Mouse (Mus musculus) olfactory bulb, adult 2 months (tissue): ENCODE data around the gene Rnf169.

Experiments
- CTCF ChIP-seq: fragments of 200-500 bp; IDR thresholded peaks from 2 replicates; pipeline ENCODE4 v1.5.1; 2012; ENCODE audit warnings: low read depth, mild to moderate bottlenecking, low read length, moderate library complexity; ENCODE audit not compliant: insufficient read depth
- POLR2A ChIP-seq: fragments of 200-500 bp; IDR thresholded peaks from 2 replicates; pipeline ENCODE4 v1.6.1; 2012; ENCODE audit warnings: mild to moderate bottlenecking, low read depth, low read length, moderate library complexity; ENCODE audit not compliant: insufficient read depth

DNA sequence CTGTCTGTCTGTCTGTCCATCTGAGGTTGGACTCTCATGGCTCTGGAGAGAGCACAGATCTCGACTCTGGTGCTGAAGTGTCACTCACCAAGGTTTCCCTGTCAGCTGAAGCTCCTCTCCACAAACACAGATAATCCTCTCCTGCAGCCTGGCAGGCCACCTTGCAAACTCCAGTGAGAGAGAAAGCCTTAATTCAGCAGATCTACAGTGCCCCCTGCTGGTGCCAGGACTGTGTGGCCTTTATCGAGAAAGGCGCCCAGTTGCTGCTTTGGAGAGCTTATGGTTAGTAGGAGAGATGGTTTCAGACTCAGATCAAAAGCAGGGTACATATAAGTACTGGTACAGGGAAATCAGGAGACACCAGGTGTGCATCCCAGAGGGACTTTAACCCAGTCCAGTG lies 103.9 kb downstream of the Rnf169 start:
- TF ChIP-seq CTCF: peak; percentile 65
- no peak for TF ChIP-seq POLR2A
